Mouse (Mus musculus): ENCODE results near the gene Hnrnpm.

DNA sequence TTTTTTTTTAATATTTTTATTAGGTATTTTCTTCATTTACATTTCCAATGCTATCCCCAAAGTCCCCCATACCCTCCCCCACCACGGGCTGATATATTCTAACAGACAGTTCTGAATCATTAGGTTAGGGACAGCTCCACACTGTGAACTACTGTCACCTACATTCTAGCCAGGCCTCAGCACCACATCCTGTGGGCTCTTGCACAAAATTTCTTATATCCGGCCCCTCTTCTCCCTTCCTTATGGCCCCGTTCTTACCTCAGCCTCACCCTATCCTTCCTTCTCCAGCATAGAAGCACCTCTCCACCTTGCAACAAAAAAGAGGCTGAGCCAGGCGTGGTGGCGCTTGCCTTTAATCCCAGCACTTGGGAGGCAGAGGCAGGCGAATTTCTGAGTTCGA lies 76.1 kb downstream of the Hnrnpm start:
- TF ChIP-seq CTCF (IDR thresholded peaks at IDR 0.05 in 2 of 3, conservative IDR thresholded peaks at IDR 0.05 in 1 of 3; ENCODE audit: control insufficient read depth in 1 of 3, insufficient read depth in 1 of 3, low read depth in 2 of 3, low read length in 3 of 3, poor library complexity in 1 of 3, severe bottlenecking in 1 of 3) (no peak), ZC3H11A (IDR thresholded peaks at IDR 0.05; ENCODE audit: low read depth, low read length) (no peak), ELF1 (IDR thresholded peaks at IDR 0.05; ENCODE audit: low read depth, low read length) (no peak), MAZ (IDR thresholded peaks at IDR 0.05; ENCODE audit: low read depth, low read length) (no peak), ZMIZ1 (IDR thresholded peaks at IDR 0.05; ENCODE audit: low read depth, low read length) (no peak)
